Mouse (Mus musculus): ENCODE data around the gene Kcnma1. TPM values are rescaled to one million over a fixed set of nuclear protein-coding genes. Genes with fewer than 3 reads are reported as not detected.

The Kcnma1 gene
- total RNA-seq, 1 experiment from 2014 or later = not detected

- no peak for ATAC-seq (ENCODE audit: extremely low read depth, insufficient number of reproducible peaks, low FRiP score, poor library complexity, severe bottlenecking)
Observed at GRCm38 (mm10) chr14:23885539-23885938, 128.8 kb downstream of the Kcnma1 start.

DNA sequence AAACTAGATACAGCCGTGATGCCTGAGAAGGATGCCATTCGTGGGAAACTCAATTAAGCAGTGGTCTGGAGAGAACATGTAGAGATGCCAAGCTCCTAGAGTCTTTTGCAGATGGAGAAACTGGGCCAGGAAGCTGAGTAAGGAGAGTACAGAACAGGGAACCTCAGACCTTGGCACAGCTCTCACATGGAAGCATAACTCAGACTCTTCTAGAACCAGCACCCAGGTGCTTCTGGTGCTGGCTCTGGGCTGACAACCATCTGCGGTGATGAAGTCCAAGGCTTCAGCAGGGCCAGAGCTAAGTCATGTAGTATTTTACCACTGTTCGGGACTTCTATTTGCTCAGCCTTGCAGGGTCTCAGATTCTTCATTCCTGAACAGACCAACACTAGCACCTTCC is 129.2 kb downstream of the Kcnma1 start:
- ATAC-seq (ENCODE audit: extremely low read depth, insufficient number of reproducible peaks, low FRiP score, poor library complexity, severe bottlenecking) = no peak

GRCm38 (mm10) chr14:23882001-23882400 is 132.3 kb downstream of the Kcnma1 start:
- ATAC-seq (ENCODE audit: extremely low read depth, insufficient number of reproducible peaks, low FRiP score, poor library complexity, severe bottlenecking) = no peak

DNA sequence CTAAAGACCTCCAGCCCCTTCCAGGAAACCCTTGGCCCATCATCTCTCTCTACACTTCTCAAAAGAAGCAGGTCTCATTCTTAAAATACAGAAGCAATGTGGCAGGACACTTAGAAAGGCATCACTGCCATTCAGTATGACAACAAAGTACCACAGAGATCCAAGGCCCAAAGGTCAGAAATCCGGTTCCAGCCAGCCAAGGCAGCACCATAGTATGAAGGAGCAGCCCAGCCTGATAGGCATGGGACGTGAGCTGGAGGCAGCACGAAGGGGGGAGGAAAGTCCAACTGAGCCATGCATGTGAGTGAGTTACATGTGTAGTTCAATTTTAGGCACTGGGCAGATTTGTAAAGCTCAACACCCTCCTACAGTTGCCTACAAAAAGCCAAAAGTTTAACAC is 135.0 kb downstream of the Kcnma1 start:
- ATAC-seq (ENCODE audit: extremely low read depth, insufficient number of reproducible peaks, low FRiP score, poor library complexity, severe bottlenecking) = no peak

DNA sequence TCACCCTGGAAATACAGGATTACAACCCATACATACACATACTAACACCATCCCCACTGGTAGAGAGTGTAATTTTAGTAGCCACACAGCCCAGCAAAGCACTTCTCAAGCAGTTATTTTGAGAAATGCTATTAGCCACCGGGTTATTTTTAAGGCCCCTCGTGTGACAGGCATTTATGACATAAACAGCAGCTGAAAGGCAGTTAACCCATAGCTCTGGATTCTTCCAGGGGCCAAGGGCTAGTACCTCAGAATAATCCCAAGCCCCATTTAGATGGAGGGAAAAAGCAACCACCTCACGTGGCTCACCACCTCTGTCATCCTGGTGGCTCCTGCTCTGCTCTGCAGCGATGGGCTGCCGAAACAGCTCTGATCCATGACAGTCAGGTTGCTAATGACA is 136.7 kb downstream of the Kcnma1 start:
- no peak for ATAC-seq (ENCODE audit: extremely low read depth, insufficient number of reproducible peaks, low FRiP score, poor library complexity, severe bottlenecking)

- ATAC-seq (ENCODE audit: extremely low read depth, insufficient number of reproducible peaks, low FRiP score, poor library complexity, severe bottlenecking) = no peak
Observed at GRCm38 (mm10) chr14:23874545-23874944, 139.7 kb downstream of the Kcnma1 start.

DNA sequence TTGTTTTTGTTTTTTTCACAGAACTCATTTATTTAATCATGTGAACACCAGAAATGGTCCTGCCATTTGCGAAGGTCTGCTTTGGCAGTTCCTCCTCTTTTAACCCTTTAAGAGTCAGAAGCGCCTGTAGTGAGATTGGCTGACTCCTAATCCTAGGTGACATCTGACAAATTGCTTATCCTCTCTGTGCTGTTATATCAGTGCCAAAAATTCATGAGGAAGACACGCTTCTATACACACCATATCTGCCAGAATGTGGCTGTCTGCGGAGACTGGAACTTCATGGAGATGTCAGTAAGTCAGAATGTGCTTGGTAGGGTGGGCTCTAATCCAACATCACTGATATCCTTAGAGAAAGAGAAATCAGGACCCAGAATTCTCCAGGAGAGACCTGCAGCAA is 157.3 kb downstream of the Kcnma1 start:
- ATAC-seq (ENCODE audit: extremely low read depth, insufficient number of reproducible peaks, low FRiP score, poor library complexity, severe bottlenecking) = no peak

DNA sequence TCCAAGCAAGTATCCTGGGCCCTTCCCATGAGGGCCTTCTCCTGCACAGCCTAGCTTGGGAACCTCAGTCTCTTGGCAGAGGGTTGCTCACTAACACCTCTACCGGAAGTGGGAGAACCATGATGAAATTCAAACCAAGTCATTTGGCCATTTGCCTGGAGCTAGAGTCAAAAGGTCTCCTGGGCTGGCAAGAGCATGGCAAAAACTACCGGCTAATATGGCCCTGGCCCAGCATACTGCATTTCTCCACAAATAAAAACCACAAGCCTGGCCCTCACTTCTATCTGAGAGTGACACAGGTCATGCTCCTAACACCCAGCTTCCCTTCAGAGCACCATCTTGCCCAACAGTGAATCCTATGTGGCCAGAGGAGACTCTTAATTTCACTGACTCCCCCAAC is 159.3 kb downstream of the Kcnma1 start:
- ATAC-seq (ENCODE audit: extremely low read depth, insufficient number of reproducible peaks, low FRiP score, poor library complexity, severe bottlenecking) = no peak

GRCm38 (mm10) chr14:23848529-23849141 is 165.7 kb downstream of the Kcnma1 start:
- no peak for ATAC-seq (ENCODE audit: extremely low read depth, insufficient number of reproducible peaks, low FRiP score, poor library complexity, severe bottlenecking)

GRCm38 (mm10) chr14:23846706-23847105 is 167.6 kb downstream of the Kcnma1 start:
- no peak for ATAC-seq (ENCODE audit: extremely low read depth, insufficient number of reproducible peaks, low FRiP score, poor library complexity, severe bottlenecking)

DNA sequence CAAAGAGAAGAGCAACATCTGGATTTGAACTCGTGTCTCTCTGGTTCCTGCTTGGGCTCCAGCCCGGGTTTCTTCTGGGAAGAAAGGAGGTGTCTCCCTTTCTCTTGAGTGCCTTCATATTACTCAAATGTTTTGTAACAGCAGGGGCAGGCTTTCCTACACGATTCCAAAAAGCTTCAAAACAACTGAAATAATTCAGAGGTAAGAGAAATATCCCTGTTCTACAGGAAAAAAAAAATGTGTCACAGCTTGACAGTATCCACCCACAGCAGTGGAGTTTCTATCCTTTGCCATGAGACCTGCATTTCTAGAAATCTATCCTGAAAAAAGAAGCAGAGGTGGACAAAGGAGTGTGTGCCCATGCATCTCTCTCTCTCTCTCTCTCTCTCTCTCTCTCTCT is 172.3 kb downstream of the Kcnma1 start:
- ATAC-seq (ENCODE audit: extremely low read depth, insufficient number of reproducible peaks, low FRiP score, poor library complexity, severe bottlenecking) = no peak

- ATAC-seq (ENCODE audit: extremely low read depth, insufficient number of reproducible peaks, low FRiP score, poor library complexity, severe bottlenecking) = no peak
Observed at GRCm38 (mm10) chr14:23839613-23840012, 174.7 kb downstream of the Kcnma1 start.

DNA sequence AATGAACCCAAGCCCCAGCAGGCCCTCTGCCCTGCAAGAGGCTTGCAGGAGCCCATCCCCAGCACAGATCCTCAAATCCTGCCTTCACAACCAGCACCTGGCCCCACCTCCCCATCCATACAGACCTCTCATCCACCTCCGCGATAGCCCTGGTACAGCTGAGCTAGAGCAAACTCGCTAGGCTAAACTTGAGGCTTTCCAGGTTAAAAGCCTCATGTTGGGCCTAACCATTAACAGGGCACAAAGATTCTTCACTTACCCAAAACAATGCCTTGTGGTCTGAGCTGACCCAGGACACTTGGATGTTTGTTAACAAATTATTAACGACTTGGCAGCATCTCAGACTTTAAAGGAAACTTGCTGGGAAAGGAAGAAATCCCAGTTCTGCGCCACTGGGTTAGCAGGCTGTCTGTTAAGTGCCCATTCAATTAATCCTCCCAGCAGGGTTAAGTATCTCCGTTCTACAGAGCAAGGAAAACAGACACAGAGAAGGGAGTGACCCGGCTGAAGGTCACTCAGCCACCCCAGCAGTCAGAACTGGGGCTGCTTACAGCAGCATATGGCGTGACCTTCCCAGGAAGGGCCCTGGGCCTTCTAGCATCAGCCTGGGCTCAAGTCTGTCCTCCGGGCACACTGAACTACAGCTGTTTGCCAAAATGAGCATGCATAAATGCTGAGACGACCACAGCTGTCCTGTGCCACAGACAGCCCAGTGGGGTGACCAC is 178.7 kb downstream of the Kcnma1 start:
- ATAC-seq (ENCODE audit: extremely low read depth, insufficient number of reproducible peaks, low FRiP score, poor library complexity, severe bottlenecking) = no peak

DNA sequence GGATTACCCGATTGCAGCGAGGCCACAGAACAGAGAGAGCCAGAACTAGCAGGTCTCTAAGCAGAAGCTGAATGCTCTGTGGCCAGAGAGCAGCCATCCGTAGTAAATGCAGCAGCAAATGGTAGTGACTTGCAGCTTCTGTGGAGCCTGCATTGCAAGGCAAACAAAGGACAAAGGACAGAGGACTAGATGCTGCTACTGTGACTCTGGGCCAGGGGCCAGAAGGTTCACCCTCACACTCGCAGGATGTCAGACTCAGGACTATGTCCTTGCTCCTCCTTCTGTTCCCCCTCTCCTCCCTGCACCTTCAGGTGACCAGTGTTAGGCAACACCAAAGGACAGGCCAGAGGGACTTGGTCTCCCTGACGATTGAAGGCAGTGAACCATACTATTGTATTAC is 183.0 kb downstream of the Kcnma1 start:
- no peak for ATAC-seq (ENCODE audit: extremely low read depth, insufficient number of reproducible peaks, low FRiP score, poor library complexity, severe bottlenecking)

DNA sequence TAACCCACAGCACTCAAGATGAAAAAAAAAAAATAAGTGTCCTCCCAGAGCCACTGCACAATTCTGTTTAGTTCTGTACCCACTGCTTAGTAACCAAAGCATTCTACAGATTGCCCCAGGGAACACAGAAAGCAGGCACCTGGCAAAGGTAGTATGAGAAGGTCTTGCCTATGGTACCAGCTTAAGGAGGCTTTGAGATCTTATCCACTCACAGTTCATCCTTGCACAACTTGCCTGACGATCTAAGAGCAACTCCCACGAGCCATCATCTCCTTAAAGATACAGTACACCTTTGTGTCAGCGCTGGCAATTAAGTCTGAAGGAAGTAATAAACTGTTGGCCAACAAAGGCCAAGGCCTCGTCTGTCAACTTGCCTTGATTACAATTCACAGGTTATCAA is 184.0 kb downstream of the Kcnma1 start:
- ATAC-seq (ENCODE audit: extremely low read depth, insufficient number of reproducible peaks, low FRiP score, poor library complexity, severe bottlenecking) = no peak

- ATAC-seq (ENCODE audit: extremely low read depth, insufficient number of reproducible peaks, low FRiP score, poor library complexity, severe bottlenecking) = no peak
Observed at GRCm38 (mm10) chr14:23828711-23829320, 185.5 kb downstream of the Kcnma1 start.

GRCm38 (mm10) chr14:23824937-23825336 is 189.4 kb downstream of the Kcnma1 start:
- ATAC-seq (ENCODE audit: extremely low read depth, insufficient number of reproducible peaks, low FRiP score, poor library complexity, severe bottlenecking) = no peak

GRCm38 (mm10) chr14:23824267-23824666 is 190.0 kb downstream of the Kcnma1 start:
- no peak for ATAC-seq (ENCODE audit: extremely low read depth, insufficient number of reproducible peaks, low FRiP score, poor library complexity, severe bottlenecking)

- no peak for ATAC-seq (ENCODE audit: extremely low read depth, insufficient number of reproducible peaks, low FRiP score, poor library complexity, severe bottlenecking)
Observed at GRCm38 (mm10) chr14:23817585-23817984, 196.7 kb downstream of the Kcnma1 start.

DNA sequence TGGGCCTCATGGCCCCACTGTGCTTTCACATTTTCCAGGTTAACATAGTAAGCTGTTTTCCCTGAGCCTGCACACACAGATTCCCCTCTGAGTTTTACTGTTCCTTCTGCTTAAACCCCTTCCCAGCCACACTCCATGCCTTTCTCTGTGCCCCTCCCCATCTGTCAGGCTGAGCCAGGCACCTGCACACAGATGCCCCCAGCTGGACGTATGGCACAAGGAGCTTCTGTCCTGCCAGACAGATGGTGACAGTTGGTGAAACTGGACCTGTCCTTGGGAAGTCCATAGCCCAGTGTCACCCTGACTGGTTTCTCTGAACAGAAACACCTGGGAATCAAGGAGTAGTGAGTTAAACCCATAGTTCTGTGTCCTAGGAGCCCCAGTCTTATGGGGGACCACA is 204.2 kb downstream of the Kcnma1 start:
- ATAC-seq (ENCODE audit: extremely low read depth, insufficient number of reproducible peaks, low FRiP score, poor library complexity, severe bottlenecking) = no peak

Measured in neutrophil, adult 5-6 weeks (primary cell).